Mouse (Mus musculus) T-cell, adult 2 months (primary cell): Measurements from ENCODE around the gene Armc6.
A peak's percentile ranks its signal among the peaks of the same experiment; 100 is the strongest.
"Not testable (repeated sequence)": the region's sequence is repeated elsewhere in the genome, so short reads cannot be mapped to it uniquely, and the experiment has no call there.

Experiments
- DNase-seq: peaks from one replicate; pipeline ENCODE4 v3.0.0; 2022; ENCODE audit warnings: low spot score

Gene Armc6

DNA sequence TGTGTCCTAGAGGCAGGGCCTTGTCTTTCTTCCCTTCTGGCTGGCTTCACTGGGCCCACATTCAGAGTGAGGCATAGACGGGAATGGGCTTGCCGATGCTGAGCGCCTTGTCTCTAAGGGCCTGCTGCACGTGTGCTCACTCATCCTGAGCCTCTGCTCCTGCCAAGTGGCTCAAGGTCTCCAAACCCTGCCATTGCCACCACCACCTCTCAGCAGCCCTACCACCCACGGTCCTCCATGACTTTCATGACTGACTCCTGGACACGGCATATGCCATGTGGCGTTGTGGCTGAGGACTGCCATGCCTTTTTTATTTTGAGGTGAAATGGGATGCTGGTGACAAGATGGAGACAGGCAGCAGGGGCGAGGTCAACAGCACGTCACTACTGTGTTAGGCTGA lies 3.4 kb downstream of the Armc6 start:
- no peak for DNase-seq

DNA sequence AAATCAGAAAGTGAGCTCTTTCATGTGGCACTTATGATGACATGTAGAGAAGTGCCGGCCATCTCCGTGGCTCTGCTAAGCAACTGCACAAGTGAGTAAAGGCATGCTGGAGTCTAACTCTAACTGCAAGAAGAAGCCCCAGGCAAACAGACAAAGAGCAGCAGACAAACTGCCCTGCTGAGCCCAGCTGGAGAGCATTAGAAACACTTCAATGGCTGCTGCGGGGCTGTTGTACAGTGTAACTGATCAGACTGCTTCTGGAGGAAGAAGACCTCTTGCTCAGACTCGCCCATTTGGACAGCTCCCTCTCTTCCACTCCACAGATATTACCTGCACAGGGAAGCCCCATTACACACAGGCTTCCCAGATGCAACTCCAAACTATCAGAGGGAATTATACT lies 6.3 kb downstream of the Armc6 start:
- DNase-seq: no peak

DNA sequence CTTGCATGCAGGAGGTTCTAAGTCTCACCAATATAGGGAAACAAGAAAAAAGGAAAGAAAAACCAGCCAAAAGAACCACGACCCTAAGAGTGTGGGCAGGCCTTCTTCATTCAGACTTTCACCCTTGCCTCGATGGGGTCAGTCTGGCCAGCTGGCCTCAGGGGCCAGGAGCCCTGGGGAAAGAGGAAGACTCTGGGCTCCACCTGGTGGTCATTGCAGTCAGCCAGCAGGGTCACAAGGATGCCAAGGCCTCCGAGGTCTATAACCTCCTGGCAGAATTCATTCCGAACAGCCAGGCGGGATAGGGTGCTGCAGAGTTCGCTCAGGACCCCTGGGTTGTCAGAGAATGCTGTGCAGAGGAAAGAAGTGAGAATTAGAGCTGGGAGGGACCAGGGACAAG lies 10.9 kb downstream of the Armc6 start:
- no peak for DNase-seq

DNA sequence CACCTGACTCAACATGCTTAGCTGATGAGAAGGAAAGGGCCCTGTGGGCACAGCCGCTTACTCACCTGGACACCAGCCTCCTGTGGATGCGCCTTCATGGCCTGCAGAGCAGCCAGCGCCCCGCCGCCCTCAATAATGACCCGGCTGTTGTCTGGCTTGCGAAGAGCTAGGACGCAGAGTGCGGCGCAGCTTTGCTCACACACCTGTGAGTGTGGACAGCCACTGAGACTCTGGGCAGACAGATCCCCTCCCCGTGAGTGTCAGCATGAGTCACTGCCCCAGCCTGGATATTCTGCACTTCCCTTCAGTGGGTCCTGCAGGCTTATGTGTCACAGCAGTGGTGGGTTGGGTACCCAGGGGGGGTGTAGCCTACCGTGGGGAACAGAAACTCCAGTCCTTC lies 12.2 kb downstream of the Armc6 start:
- no peak for DNase-seq

DNA sequence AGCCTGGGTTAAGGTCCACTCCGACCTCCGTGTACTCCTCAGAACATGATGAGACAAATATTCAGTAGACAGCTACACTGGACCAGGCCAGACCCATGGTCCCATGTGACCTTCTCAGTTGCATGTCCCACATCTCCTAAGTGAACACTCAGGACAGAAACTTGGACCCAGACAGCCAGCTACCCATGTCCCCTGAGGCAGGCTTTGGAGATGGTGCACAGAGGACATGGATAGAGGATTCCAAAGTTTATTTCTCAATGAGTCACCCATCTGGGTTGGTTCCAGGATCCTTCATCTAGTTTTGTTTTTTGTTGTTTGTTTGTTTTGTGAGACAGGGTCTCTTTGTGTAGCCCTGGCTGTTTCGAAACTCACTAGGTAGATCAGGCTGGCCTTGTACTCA lies 13.4 kb downstream of the Armc6 start:
- DNase-seq: no peak

DNA sequence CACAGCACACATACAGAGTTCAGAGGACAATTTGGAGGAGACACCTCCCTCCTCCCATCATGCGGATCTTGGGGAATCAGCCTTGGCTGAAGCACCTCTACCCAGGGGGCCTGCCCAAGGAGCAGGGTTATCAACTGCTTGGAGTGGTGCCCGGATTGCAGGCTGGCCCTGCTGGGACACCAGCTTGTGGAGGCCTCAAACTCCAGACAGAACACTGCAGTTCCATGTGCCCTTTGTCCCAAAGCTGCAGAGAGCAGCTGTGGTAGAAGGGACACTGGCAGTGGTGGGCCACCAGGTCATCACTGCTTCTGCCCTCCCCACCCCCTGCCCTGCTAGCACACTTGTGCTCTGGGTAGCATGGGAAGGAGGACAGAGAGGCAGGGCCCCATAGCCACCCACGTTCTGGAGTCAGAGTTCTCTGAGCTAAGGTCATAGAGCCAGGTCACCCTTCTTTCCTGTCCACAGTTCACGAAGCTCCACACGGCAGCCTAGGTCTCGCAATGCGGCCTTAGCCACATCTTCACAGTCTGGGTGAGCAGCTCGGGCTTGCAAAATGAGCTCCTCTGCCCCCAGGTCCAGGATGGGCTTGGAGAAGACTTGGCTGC lies 13.9 kb downstream of the Armc6 start:
- no peak for DNase-seq

DNA sequence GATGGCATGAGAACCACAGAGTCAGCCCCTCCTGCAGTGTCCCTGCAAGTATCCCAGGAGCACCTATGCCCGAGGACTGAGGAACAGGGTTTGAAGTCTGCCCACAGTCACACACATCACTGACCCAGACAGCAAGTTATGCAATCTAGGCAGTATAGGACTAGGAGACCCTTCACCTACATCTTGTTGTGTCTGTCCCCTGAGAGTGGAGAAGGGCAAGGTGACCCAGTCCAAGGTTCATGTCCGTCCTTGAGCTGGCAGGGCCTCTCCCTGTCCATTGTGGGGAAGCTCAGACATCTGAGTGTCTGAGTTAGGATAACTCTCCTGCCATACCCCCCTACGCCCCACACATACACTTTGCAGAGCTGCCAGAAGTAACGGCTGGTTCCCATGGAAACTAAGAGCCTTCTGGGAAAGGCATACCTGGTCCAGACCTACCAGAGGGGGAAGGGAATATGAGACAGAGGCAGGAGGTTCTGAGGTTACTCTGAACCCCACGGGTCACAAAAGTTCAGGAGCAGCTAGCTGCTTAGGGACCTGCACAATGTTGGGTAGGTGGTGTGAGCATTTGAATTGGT lies 15.1 kb downstream of the Armc6 start:
- DNase-seq: no peak

DNA sequence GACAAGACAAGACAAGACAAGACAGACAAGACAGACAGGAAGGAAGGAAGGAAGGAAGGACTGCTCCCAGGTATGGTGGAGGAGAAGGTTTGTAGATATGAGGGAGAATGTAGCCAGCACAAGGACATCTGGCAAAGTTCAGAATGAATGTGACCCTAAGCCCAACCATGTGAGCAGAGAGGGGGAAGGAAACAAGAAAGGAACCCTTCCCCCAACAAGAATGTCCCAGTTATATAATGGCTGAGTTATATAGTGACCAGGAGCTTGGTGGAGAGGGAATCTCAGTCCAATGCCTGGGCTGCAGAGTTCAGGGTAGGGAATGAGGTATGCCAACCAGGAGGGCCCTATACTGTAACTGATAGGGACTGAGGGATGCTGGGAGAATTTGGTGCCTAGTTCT lies 16.8 kb downstream of the Armc6 start:
- DNase-seq: no peak

DNA sequence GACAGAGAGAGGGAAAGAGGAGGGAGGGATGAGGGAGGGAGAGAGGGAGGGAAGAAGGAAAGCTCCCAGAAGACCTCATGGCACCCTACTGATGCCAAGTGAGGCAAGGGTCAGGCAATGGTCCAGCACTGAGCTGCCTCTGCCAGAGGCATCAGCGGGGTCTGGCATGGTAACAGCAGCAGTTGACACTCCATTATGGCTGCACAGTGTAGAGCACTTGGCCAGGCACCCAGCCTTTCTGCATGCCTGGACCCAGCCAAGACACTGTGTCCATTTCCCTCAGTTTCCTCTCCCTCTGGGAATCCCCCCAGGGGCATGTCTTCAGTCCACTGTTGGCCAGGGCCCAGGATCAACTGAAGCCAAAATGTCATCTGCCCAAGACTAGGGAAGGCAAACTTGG lies 17.7 kb downstream of the Armc6 start:
- DNase-seq: no peak

DNA sequence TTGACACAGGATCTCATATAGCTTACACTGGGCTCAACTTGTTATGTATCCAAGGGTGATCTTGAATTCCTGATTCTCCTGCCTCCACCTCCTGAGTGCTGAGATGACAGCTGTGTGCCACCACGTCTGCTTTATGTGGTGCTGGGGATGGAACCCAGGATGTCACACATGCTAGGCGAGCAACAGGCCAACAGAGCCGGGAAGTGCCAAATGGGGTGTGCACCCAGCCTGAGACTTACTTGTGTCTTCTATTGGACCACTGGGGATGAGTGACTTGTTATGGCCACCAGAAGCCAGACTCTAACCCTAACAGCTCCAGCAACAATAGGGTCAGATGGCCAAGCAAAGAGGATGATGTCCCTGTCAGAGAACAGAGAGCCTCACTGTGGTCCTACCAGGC lies 18.1 kb downstream of the Armc6 start:
- DNase-seq: not testable (repeated sequence)

DNA sequence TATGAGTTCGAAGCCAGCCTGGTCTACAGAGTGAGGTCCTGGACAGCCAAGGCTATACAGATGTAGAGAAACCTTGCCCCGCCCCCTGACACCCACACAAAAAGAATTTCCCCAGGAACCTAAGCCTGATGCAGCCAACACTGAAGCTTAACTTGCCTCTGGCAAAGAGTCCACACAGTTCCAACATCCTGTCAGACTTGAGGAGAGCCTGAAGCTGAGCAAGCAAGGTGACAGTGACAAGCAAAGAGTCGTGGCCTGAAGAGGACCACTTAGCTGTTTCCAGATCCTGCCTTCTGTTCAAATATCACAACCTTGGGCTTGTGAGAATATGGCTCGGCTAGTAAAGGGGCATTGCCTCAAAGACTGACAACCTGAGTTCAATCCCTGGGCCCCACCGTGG lies 19.2 kb downstream of the Armc6 start:
- no peak for DNase-seq

DNA sequence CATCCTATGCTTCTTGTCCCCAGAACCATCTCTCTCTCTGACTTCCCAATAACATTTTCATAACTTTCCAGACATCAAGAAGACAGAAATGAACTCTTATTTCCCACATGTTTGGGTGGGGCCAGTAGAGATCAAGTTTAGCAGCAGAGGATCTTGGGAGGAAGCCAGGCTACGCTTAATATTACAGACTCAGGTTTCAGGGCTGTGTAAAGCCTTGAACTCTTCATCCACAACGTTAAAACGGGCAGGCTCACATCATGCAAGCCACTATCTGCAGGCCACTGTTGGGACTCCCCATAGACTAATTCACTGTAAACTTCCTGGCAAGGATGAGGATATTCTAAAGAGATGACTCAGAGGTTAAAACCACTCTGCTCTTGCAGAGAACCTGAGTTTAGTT lies 19.9 kb downstream of the Armc6 start:
- DNase-seq: no peak

DNA sequence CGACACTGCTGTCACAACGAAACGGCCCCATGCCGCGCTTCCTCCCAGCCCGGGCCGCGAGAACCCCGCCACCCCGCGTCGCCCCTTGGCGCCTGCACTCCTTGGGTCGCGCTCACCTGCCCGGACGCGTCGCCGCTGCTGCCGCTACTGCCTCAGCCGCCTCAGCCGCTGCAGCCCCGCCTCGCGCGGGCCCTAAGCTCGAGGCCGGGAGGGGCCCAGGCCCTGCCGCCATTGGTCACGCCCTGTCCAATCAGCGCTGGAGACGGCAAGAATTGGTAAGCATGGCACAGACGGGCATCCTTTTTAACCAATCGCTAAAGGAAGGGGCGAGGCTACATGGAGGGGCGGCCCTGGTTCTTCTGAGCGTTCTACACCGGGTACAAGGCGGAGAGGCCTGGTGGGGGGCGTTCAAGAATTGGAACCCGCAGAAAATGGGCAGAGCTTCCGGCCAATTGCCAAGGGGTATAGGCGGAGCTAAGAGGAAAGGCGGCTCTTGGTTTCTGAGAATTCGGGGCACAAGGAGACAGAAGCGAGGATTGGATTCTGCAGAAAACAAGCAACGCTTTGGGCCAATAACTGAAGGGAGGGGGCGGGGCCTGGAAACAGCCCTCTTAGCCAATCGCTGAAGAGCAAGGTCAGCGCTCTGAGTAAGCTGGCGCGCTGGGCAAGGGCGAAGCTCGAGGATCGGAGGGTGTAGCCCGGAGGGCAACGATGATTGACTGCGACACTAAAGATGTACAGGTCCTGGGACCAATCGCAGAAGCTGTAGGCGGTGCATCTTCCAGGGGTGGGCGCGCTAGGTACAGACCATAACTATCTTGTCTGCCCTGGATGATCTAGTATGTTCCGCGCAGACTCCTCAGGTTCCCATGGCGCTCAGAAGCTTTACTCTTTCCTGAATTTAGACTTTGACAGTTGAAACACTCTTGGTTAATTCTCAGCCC lies 21.9 kb downstream of the Armc6 start, which contains the start of gene Slc25a42:
Gene Slc25a42 (minus strand): TSS at position 194 of the 944 bp plus-strand sequence.
- peak; percentile 99 for DNase-seq

DNA sequence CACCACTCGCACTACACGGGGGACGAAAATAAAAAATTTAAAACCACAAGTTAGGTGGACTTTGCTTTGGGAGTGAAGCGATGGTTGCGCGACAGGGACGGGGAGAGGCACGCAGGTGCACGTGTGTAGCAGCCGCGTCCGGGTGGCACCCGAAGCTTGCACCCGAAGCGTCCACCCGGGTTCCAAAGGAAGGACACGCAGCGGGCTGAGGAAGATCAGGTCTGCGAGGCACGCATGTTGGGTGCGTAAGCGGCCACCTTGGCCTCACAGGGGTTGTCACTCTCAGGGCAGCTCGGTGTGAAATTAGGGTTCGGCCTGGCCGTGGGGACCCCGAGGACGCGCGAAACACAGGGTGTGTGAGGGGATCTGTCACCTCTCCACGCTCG lies 22.5 kb downstream of the Armc6 start:
- DNase-seq: peak; percentile 41

DNA sequence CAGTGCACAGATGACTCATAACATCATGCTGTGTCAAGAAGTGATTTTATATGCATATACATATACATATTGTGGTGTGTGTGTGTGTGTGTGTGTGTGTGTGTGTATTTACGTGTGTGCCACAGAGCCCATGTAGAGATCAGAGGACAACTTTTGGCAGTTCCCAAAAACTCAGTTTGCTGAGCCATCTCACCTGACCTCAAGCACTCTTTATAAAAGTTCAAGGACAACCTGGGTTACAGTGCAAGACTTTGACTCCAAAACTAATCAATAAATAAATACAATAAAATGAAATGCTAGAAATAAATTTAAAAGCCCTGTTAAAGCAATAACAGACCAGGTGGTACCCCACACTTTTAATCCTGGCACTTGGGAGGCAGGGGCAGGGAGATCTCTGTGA lies 23.0 kb downstream of the Armc6 start:
- no peak for DNase-seq

DNA sequence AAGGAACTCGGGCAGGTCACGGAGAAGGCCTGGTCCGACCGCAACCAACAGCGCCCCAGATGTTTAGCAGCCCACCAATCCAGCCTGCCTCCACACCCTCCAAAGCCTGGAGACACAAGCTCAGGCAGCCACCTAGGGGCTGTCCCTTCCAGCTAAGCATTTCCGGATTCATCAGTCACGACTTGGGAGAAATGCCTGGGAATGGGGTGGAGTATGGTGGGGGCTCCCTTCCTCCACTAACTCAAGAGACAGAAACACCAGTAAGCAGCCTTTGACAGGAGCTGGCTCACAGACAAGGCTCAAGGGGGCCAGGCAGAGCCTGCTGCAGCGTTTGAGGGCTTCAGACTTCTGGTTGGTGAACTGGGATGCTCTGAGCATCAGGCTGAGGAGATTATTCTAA lies 23.7 kb downstream of the Armc6 start:
- DNase-seq: no peak

DNA sequence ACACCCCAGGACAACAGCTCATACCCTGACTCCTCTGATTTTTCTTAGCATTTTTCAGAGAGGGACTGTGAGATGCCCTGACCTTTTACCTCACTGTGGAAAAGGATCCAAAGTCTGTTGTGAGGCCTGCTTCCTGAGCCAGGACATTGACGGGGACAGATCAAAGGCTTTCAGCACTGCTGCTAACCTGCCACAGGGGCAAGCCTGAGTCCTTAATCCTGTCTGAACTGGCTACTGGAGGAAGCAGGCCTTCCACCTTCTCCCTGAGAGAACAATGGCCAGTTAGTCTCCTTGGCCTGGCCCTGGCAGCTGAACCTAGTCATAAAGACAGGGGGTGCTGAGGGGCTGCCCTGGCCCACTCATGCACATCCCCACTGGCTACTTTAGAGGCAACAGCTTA lies 26.1 kb downstream of the Armc6 start:
- no peak for DNase-seq

DNA sequence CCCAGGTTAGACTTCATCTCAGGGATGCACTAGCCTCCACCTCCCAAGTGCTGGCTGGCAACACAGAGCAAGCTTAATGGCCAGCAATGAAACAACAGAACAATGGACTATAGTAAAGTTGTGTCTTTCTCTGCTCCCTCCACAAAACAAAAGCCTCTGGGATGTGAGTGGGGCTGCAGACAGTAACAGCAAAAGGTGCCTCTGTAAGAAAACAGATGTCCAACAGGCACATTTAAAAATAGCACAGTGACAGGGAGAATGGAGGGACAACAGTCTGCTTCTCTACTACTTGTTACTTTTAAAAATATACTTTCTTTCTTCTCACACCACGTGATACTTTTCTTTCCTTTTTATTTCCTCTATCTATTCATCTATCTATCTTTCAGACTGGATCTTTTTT lies 29.5 kb downstream of the Armc6 start:
- no peak for DNase-seq

DNA sequence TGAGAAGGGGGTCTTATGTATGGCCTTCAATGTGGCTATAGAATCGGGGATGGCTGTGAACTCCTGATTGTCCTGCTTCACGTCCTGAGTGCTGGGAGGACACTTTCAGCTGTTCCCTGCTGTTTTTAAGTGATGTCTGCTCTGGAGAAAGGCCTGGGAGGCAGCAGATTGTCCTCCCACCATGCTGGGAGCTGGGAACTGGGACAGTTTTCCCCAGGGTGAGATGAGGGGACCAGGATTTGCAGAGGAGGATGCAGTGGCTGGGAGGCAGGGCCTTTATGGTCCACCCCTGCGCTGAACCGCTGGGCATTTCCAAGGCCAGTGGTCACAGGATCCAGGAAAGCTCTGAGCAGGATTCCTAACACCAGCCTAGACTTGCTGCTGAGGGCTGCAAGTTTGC lies 31.2 kb downstream of the Armc6 start:
- no peak for DNase-seq

DNA sequence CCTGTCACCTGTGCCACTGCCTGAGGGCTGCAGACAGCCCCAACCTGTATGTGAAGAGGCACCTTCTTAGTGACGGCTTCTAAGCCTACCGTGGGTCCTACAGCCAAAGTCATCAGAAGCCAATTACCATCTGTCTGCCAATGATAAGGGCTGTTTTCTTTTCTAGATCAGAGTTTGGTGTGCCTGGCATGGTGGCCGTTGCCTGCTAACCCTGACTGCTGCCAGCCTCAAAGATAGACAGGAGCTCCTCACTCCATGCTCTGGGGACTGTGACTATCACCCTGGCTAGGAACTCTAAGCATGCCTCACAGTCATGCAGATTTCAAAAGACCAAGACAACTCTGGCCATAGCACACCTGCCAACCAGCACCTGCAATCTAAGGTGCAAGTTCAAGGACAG lies 32.8 kb downstream of the Armc6 start:
- no peak for DNase-seq

DNA sequence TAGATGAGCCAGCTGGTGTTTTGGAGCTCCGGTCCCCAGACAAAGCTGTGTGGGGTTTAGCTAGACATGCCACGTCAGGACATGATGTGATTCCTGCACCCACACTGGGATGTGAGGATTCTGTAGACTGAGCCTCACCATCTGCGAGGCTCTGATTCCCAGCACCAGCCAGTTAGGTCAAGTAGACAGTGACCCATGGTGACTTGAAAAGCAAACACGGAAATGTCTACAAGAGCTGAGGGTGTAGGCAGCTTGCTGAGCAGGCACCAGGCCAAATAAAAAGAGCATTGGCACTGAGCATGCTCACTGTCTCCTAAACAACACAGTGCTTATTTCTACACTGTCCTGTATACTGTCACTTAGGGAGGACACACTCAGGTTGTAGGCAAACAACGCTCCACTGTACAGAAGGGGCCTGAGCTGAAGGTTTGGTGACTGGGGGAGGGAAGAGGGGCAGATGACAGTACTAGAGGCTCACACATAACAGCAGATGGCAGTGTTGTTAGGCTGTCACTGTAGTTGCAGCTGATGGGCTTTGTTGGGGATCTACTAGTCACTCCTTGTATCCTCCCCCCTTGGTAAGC lies 34.1 kb downstream of the Armc6 start:
- peak; percentile 10 for DNase-seq

DNA sequence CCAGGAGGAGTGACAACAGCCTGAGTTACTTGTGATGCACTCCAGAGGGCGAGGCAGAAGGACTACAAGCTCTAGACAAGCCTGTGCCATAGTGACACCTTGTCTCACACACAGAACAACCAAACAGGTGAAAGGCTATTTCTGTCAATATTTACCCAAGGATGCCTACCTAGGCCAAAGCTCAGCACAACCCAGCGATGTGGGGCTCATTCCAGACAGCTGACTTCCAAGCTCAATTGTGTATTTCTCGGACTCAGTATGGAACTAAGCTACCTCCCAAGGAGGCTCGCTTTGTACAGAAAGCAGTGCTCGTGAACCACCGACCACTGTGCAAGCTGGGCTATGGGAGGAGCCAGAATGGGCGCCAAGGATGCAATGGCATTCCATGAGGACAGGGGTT lies 36.7 kb downstream of the Armc6 start:
- no peak for DNase-seq

DNA sequence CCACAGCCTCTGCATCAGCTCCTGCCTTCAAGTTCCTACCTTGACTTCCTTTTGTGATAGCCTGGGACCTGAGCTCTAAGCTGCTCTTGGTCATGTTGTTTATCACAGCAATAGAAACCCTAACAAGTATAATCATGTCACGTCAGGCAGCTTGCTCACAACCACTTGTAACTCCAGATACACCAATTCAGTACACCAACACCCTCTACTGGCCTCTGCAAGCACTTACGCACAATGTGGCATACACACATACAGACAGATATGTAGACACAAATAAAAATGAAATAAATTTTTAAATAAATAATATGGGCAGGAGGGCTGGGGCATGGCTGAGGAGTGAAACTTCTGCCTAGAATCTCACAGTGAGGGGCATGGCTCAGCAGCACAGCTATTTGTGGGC lies 38.5 kb downstream of the Armc6 start:
- no peak for DNase-seq
